7 mouse cellular contexts compared by ENCODE assay signal in genomic region chr19:21913005-21913670, GRCm38 (mm10).
A peak's percentile ranks its signal among the peaks of the same experiment; 100 is the strongest.
DNase-seq lines count a peak whose midpoint lies in the region; ATAC-seq lines count a peak whose summit lies in the region.

No protein-coding gene starts in this region.

- H3K9me3 ChIP-seq in hindbrain, embryonic 12.5 days (replicated peaks) = no peaks in the 10 kb centered on the region

- no peak overlapping the region for H3K9ac ChIP-seq in hindbrain, embryonic 12.5 days

- no peak for ATAC-seq in hindbrain, embryonic 12.5 days (ENCODE audit: low FRiP score)

- no peak overlapping the region for H3K4me3 ChIP-seq in hindbrain, embryonic 12.5 days

- DNase-seq in adrenal gland, postnatal 10 days = peak; percentile 25
- DNase-seq in heart, adult 11 months = peak; percentile 97
- DNase-seq in kidney, adult 9 months = peak; percentile 48
- peak; percentile 66 to 78 for DNase-seq in lung, postnatal 4 days
- DNase-seq in left cerebral cortex, adult 9 months (ENCODE audit: low spot score in 2 of 2) = no peak
- no peak for DNase-seq in layer of hippocampus, adult 11-12 months (ENCODE audit: low spot score)

- H3K4me1 ChIP-seq in hindbrain, embryonic 12.5 days = peaks cover 5% of the 10 kb centered on the region; the same call in 1 of the 2 replicates

- H3K27ac ChIP-seq in hindbrain, embryonic 12.5 days = no peak overlapping the region

- 86% methylated on average over 8 of the region's 8 CpGs for WGBS in hindbrain, embryonic 12.5 days

- H3K36me3 ChIP-seq in hindbrain, embryonic 12.5 days = no peaks in the 10 kb centered on the region

- H3K4me2 ChIP-seq in hindbrain, embryonic 12.5 days (replicated peaks) = no peak overlapping the region

- no peaks in the 10 kb centered on the region for H3K27me3 ChIP-seq in hindbrain, embryonic 12.5 days

Comparison
In these comparisons a context has a peak if more than half of its experiments do, and no peak if none do; other contexts are left out.
1. DNase-seq: peak in adrenal gland, postnatal 10 days (single experiment), heart, adult 11 months (single experiment), kidney, adult 9 months (single experiment) and lung, postnatal 4 days (2 of 2); none in left cerebral cortex, adult 9 months (0 of 2) and layer of hippocampus, adult 11-12 months (single experiment).